In the genomic region with DNA sequence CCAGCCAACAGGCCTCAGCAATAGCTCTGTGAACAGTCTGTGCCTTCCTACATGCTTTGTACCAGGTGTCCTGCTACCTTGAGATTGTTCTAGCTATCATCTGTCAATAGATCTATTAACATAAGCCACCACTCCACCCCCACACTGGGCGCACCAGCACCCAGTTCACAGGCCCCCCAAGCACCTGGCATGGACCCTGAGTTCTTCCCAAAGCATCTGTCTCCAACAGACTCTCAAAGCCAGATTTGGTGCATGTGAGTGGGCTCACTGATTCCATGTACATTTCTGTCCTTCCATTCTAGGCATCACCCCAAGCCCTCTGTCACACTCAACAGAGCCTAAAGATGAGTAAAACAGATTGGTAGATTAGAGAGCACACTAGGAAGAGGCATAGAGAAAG, we compare ENCODE assay signal across 39 mouse cellular contexts. TPM values are rescaled to one million over a fixed set of nuclear protein-coding genes. Genes with fewer than 3 reads are reported as not detected.
DNase-seq lines count a peak whose midpoint lies in the region; ATAC-seq and TF ChIP-seq lines count a peak whose summit lies in the region.
"Had no signal": no experiment of that assay in that cellular context is flagged by ENCODE, and none has a peak within 500 bp of the region (broad histone marks: within the 10 kb centered on the region; RNA-seq: fewer than 3 reads in every experiment).

No protein-coding gene starts in this region.

- H3K9me3 ChIP-seq in midbrain, embryonic 10.5 days (replicated peaks): no peaks in the 10 kb centered on the region
- no peaks in the 10 kb centered on the region for H3K9me3 ChIP-seq in midbrain, embryonic 15.5 days
- H3K9me3 ChIP-seq in embryonic facial prominence, embryonic 10.5 days: no peaks in the 10 kb centered on the region; the same call in none of the 2 replicates
- H3K9me3 ChIP-seq: embryonic facial prominence, embryonic 15.5 days; heart, embryonic 12.5 days; liver, embryonic 15.5 days; lung, embryonic 15.5 days; neural tube, embryonic 13.5 days; stomach, embryonic 15.5 days had no signal

- no peak overlapping the region for H3K27ac ChIP-seq in layer of hippocampus, adult 2 months
- H3K27ac ChIP-seq in midbrain, embryonic 10.5 days (replicated peaks): no peak overlapping the region
- H3K27ac ChIP-seq in midbrain, embryonic 15.5 days: no peak overlapping the region
- H3K27ac ChIP-seq in embryonic facial prominence, embryonic 10.5 days (replicated peaks): no peak overlapping the region
- H3K27ac ChIP-seq: embryonic facial prominence, embryonic 15.5 days; kidney, postnatal 0 days; liver, embryonic 15.5 days; lung, embryonic 15.5 days; neural tube, embryonic 13.5 days; stomach, embryonic 15.5 days had no signal

- H3K4me1 ChIP-seq in midbrain, embryonic 10.5 days: peaks cover 7% of the 10 kb centered on the region; the same call in 1 of the 2 replicates
- H3K4me1 ChIP-seq in midbrain, embryonic 15.5 days: no peaks in the 10 kb centered on the region; the same call in 1 of the 2 replicates
- H3K4me1 ChIP-seq in embryonic facial prominence, embryonic 10.5 days: peaks cover 29% of the 10 kb centered on the region
- H3K4me1 ChIP-seq: liver, embryonic 15.5 days; lung, embryonic 15.5 days; stomach, embryonic 15.5 days had no signal

- DNase-seq in heart, adult 11 months: peak; percentile 51
- no peak for DNase-seq in heart, adult 9 months (ENCODE audit: low spot score in 2 of 2)
- DNase-seq in layer of hippocampus, adult 2 months (ENCODE audit: low spot score in 2 of 2): peak; percentile 12 to 25
- DNase-seq in layer of hippocampus, postnatal 10 days (ENCODE audit: low spot score in 2 of 2): no peak
- peak; percentile 6 for DNase-seq in midbrain, embryonic 10.5 days (ENCODE audit: low spot score)
- DNase-seq in embryonic facial prominence, embryonic 10.5 days (ENCODE audit: low spot score): peak; percentile 5
- DNase-seq in cerebellum, adult 11-12 months: no peak
- DNase-seq: adrenal gland, postnatal 10 days; cerebellum, adult 18-20 months; cerebellum, postnatal 14 days; gastrocnemius, postnatal 14 days; kidney, adult 8-10 months; kidney, postnatal 4 days; thymus, postnatal 14 days had no signal

- H3K27me3 ChIP-seq in midbrain, embryonic 10.5 days (ENCODE audit: low read depth, poor library complexity, severe bottlenecking): no peaks in the 10 kb centered on the region
- H3K27me3 ChIP-seq in midbrain, embryonic 15.5 days (replicated peaks): no peaks in the 10 kb centered on the region
- H3K27me3 ChIP-seq in embryonic facial prominence, embryonic 10.5 days (replicated peaks; ENCODE audit: low read depth, poor library complexity, severe bottlenecking): peaks cover 30% of the 10 kb centered on the region
- H3K27me3 ChIP-seq: embryonic facial prominence, embryonic 15.5 days; heart, embryonic 12.5 days; liver, embryonic 15.5 days; lung, embryonic 15.5 days; neural tube, embryonic 13.5 days; Patski; stomach, embryonic 15.5 days had no signal

- TF ChIP-seq CTCF in layer of hippocampus, adult 2 months (conservative IDR thresholded peaks at IDR 0.05): no peak

- no peak for ATAC-seq in midbrain, embryonic 15.5 days (replicated peaks)
- ATAC-seq: forebrain, embryonic 14.5 days; hindbrain, embryonic 16.5 days; intestine, embryonic 16.5 days; Patski had no signal

- no peak overlapping the region for H3K4me3 ChIP-seq in layer of hippocampus, adult 2 months
- H3K4me3 ChIP-seq in midbrain, embryonic 10.5 days: no peak overlapping the region
- no peak overlapping the region for H3K4me3 ChIP-seq in midbrain, embryonic 15.5 days
- no peak overlapping the region for H3K4me3 ChIP-seq in embryonic facial prominence, embryonic 10.5 days
- H3K4me3 ChIP-seq: embryonic facial prominence, embryonic 15.5 days; heart, embryonic 12.5 days; liver, embryonic 15.5 days; lung, embryonic 15.5 days; myocyte; neural tube, embryonic 13.5 days; stomach, embryonic 15.5 days had no signal

- no peaks in the 10 kb centered on the region for H3K36me3 ChIP-seq in midbrain, embryonic 10.5 days
- H3K36me3 ChIP-seq in midbrain, embryonic 15.5 days (replicated peaks): no peaks in the 10 kb centered on the region
- no peaks in the 10 kb centered on the region for H3K36me3 ChIP-seq in embryonic facial prominence, embryonic 10.5 days (replicated peaks)
- H3K36me3 ChIP-seq: embryonic facial prominence, embryonic 15.5 days; heart, embryonic 12.5 days; liver, embryonic 15.5 days; lung, embryonic 15.5 days; neural tube, embryonic 13.5 days; stomach, embryonic 15.5 days had no signal

- H3K9ac ChIP-seq in midbrain, embryonic 15.5 days: no peak overlapping the region
- H3K9ac ChIP-seq: embryonic facial prominence, embryonic 15.5 days; heart, embryonic 12.5 days; liver, embryonic 15.5 days; lung, embryonic 15.5 days; neural tube, embryonic 13.5 days; stomach, embryonic 15.5 days had no signal

- 94% methylated on average over 1 of the region's 1 CpGs for WGBS in midbrain, embryonic 10.5 days
- 74% methylated on average over 1 of the region's 1 CpGs for WGBS in midbrain, embryonic 15.5 days
- WGBS in embryonic facial prominence, embryonic 10.5 days: 98% methylated on average over 1 of the region's 1 CpGs

- no peak overlapping the region for H3K4me2 ChIP-seq in midbrain, embryonic 15.5 days
- H3K4me2 ChIP-seq: embryonic facial prominence, embryonic 15.5 days; heart, embryonic 12.5 days; liver, embryonic 15.5 days; lung, embryonic 15.5 days; midbrain, embryonic 11.5 days; neural tube, embryonic 13.5 days; stomach, embryonic 15.5 days had no signal

RNA-seq across cellular contexts. Expression of a gene that starts 48.2 kb away (rescaled TPM):
- not detected for total RNA-seq in layer of hippocampus, adult 2 months (2021)
- total RNA-seq in layer of hippocampus, postnatal 10 days (2021): not detected
- not detected in 2 replicates for polyA plus RNA-seq in midbrain, embryonic 10.5 days (2016; fragmentation: Nextera tagmentation; extraction: Ambion mirVana)
- not detected in 2 replicates for polyA plus RNA-seq in midbrain, embryonic 15.5 days (2015; fragmentation: Nextera tagmentation; extraction: Ambion mirVana)
- 0.09 TPM in 1 of 2 replicates, not detected in the other for polyA plus RNA-seq in embryonic facial prominence, embryonic 10.5 days (2016; fragmentation: Nextera tagmentation; extraction: Ambion mirVana)
- total RNA-seq: adrenal gland, postnatal 10 days; gastrocnemius, postnatal 14 days; granulocyte monocyte progenitor cell, adult 5-6 weeks; hematopoietic stem cell, adult 5-6 weeks; left cerebral cortex, adult 18-20 months; left cerebral cortex, postnatal 25 days; megakaryocyte progenitor cell, adult 5-6 weeks; MEL; midbrain, postnatal 0 days had no signal
- polyA plus RNA-seq: cortical plate, adult 2 months; embryonic facial prominence, embryonic 15.5 days; forebrain, embryonic 14.5 days; heart, embryonic 12.5 days; heart, postnatal 0 days; hindbrain, embryonic 16.5 days; intestine, embryonic 16.5 days; limb, embryonic 14.5 days; liver, embryonic 15.5 days; lung, embryonic 15.5 days; midbrain, embryonic 11.5 days; myocyte; neural tube, embryonic 13.5 days; Patski; stomach, embryonic 15.5 days; urinary bladder, adult 2 months had no signal

Comparison
In these comparisons a context has a peak if more than half of its experiments do, and no peak if none do; other contexts are left out.
1. DNase-seq: peak in heart, adult 11 months (single experiment), layer of hippocampus, adult 2 months (2 of 2), midbrain, embryonic 10.5 days (single experiment) and embryonic facial prominence, embryonic 10.5 days (single experiment); none in heart, adult 9 months (0 of 2), layer of hippocampus, postnatal 10 days (0 of 2) and cerebellum, adult 11-12 months (single experiment).